Mouse (Mus musculus) stomach, postnatal 0 days (tissue): ENCODE results near the gene Enah.

Source experiments
- CTCF ChIP-seq: IDR thresholded peaks from 2 replicates; pipeline ENCODE4 v1.5.1; 2016; ENCODE audit warnings: antibody characterized with exemption, low read depth, mild to moderate bottlenecking, moderate library complexity
- EP300 ChIP-seq: optimal IDR thresholded peaks from 2 replicates; pipeline ENCODE3; 2016; ENCODE audit warnings: antibody characterized with exemption

DNA sequence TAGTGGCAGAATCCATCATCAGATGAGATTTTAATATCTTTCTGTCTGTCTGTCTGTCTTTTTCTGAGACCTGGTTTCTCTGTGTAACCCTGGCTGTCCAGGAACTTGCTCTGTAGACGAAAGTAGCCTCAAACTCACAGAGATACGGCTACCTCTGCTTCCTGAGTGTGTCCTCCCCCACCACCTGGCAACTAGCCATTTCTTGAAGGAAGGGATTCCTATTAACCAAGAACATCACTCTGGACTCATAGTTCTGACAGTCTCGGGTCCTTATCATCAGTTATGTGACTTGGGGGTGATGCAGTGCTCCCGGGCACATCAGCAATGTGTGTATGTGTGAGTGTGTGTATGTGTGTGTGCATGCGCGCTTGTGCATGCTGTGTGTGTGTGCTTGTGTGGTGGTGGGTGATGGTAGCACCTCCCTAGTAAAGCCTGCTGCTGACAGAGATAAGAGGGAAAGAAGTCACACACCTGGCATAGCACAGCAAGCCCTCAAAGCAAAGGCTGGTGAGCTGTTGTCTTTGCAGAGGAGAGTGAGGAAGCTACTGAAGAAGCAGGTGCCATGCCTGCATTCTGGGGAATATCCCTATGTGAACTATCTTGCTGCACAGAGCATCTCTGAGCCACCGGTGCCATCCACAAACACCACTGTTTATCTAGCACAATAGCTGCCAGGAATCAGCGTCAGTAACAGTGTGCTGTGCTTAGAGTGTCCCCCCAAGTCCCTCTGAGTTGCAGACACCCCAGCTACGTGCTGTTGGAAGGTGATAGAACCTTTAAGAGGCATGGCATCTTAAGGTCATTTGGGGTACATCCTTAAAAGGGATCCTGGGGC is 146.5 kb downstream of the Enah start:
- TF ChIP-seq CTCF (no peak), EP300 (no peak)
